Mouse (Mus musculus): ENCODE data around the gene Rnf123.

- TF ChIP-seq EP300 (IDR thresholded peaks at IDR 0.05; ENCODE audit: low read depth), result no peak
- no peak for TF ChIP-seq CTCF (IDR thresholded peaks at IDR 0.05; ENCODE audit: low read depth)
These were observed 36.8 kb upstream of the Rnf123 start for GRCm38 (mm10) chr9:108119891-108120411.

Measured in liver, postnatal 0 days (tissue).